Mouse (Mus musculus): ENCODE measurements around the gene Ank3.

Ank3 gene

GRCm38 (mm10) chr10:69476871-69477270, 78.3 kb downstream of the Ank3 start:
- DNase-seq (ENCODE audit: low read depth, low spot score), result no peak

- DNase-seq (ENCODE audit: low read depth, low spot score), result no peak
These were observed 79.1 kb downstream of the Ank3 start for GRCm38 (mm10) chr10:69477656-69478055.

- DNase-seq (ENCODE audit: low read depth, low spot score), result no peak
These were observed 80.3 kb downstream of the Ank3 start for GRCm38 (mm10) chr10:69478831-69479230.

- DNase-seq (ENCODE audit: low read depth, low spot score), result no peak
These were observed 86.7 kb downstream of the Ank3 start for GRCm38 (mm10) chr10:69485191-69485786.

GRCm38 (mm10) chr10:69490182-69490581, 91.6 kb downstream of the Ank3 start:
- no peak for DNase-seq (ENCODE audit: low read depth, low spot score)

GRCm38 (mm10) chr10:69491975-69492374, 93.4 kb downstream of the Ank3 start:
- DNase-seq (ENCODE audit: low read depth, low spot score), result no peak

GRCm38 (mm10) chr10:69497382-69497781, 98.8 kb downstream of the Ank3 start:
- DNase-seq (ENCODE audit: low read depth, low spot score), result no peak

GRCm38 (mm10) chr10:69500171-69500860, 101.7 kb downstream of the Ank3 start:
- peak; percentile 57 for DNase-seq (ENCODE audit: low read depth, low spot score)

GRCm38 (mm10) chr10:69503791-69504190, 105.2 kb downstream of the Ank3 start:
- no peak for DNase-seq (ENCODE audit: low read depth, low spot score)

GRCm38 (mm10) chr10:69507719-69508118, 109.1 kb downstream of the Ank3 start:
- no peak for DNase-seq (ENCODE audit: low read depth, low spot score)

GRCm38 (mm10) chr10:69510392-69510791, 111.8 kb downstream of the Ank3 start:
- DNase-seq (ENCODE audit: low read depth, low spot score), result no peak

GRCm38 (mm10) chr10:69511234-69511633, 112.7 kb downstream of the Ank3 start:
- no peak for DNase-seq (ENCODE audit: low read depth, low spot score)

GRCm38 (mm10) chr10:69521977-69522376, 123.4 kb downstream of the Ank3 start:
- no peak for DNase-seq (ENCODE audit: low read depth, low spot score)

GRCm38 (mm10) chr10:69523202-69523601, 124.6 kb downstream of the Ank3 start:
- no peak for DNase-seq (ENCODE audit: low read depth, low spot score)

- DNase-seq (ENCODE audit: low read depth, low spot score), result no peak
These were observed 128.7 kb downstream of the Ank3 start for GRCm38 (mm10) chr10:69527318-69527717.

GRCm38 (mm10) chr10:69528746-69529145, 130.2 kb downstream of the Ank3 start:
- DNase-seq (ENCODE audit: low read depth, low spot score), result no peak

GRCm38 (mm10) chr10:69530326-69530725, 131.8 kb downstream of the Ank3 start:
- no peak for DNase-seq (ENCODE audit: low read depth, low spot score)

GRCm38 (mm10) chr10:69531569-69531968, 133.0 kb downstream of the Ank3 start:
- DNase-seq (ENCODE audit: low read depth, low spot score), result no peak

- DNase-seq (ENCODE audit: low read depth, low spot score), result no peak
These were observed 133.7 kb downstream of the Ank3 start for GRCm38 (mm10) chr10:69532169-69532730.

GRCm38 (mm10) chr10:69533505-69534388, 135.2 kb downstream of the Ank3 start:
- peak; percentile 86 for DNase-seq (ENCODE audit: low read depth, low spot score)

- DNase-seq (ENCODE audit: low read depth, low spot score), result no peak
These were observed 136.1 kb downstream of the Ank3 start for GRCm38 (mm10) chr10:69534716-69535115.
